Mouse (Mus musculus) heart, embryonic 15.5 days (tissue): ENCODE data around the gene Hira. TPM values are rescaled to one million over a fixed set of nuclear protein-coding genes. Genes with fewer than 3 reads are reported as not detected.
"Not testable (repeated sequence)": the region's sequence is repeated elsewhere in the genome, so short reads cannot be mapped to it uniquely, and the experiment has no call there.

Experiments
- ATAC-seq: fragments of 200-750 bp; cut with Nextera tagmentation; replicated peaks from 2 replicates; pipeline ENCODE4 v1.8.0; 2017; ENCODE audit warnings: low read depth, moderate TSS enrichment; ENCODE audit not compliant: insufficient number of reproducible peaks, insufficient read depth, low FRiP score
- H3K27ac ChIP-seq: fragments of 300-500 bp; sonication (generic); 2 replicates; pipeline ENCODE4 v1.5.1; 2015; ENCODE audit warnings: mild to moderate bottlenecking, inconsistent platforms
- H3K27me3 ChIP-seq: fragments of 300-500 bp; sonication (generic); 2 replicates; pipeline ENCODE4 v1.6.1; 2015; ENCODE audit warnings: inconsistent platforms
- H3K36me3 ChIP-seq: fragments of 300-500 bp; sonication (generic); 2 replicates; pipeline ENCODE4 v1.6.1; 2015; ENCODE audit warnings: mild to moderate bottlenecking, inconsistent platforms
- H3K4me1 ChIP-seq: fragments of 300-500 bp; sonication (generic); replicated peaks from 2 replicates; pipeline ENCODE4 v1.6.1; 2015; ENCODE audit warnings: inconsistent platforms
- H3K4me2 ChIP-seq: fragments of 300-500 bp; sonication (generic); 2 replicates; pipeline ENCODE4 v1.6.1; 2015; ENCODE audit warnings: inconsistent platforms, mild to moderate bottlenecking, moderate library complexity
- H3K4me3 ChIP-seq: fragments of 300-500 bp; sonication (generic); 2 replicates; pipeline ENCODE4 v1.5.1; 2015; ENCODE audit warnings: mild to moderate bottlenecking, inconsistent platforms
- H3K9ac ChIP-seq: fragments of 300-500 bp; sonication (generic); 2 replicates; pipeline ENCODE4 v1.6.1; 2015; ENCODE audit warnings: mild to moderate bottlenecking, inconsistent platforms
- H3K9me3 ChIP-seq: fragments of 300-500 bp; sonication (generic); replicated peaks from 2 replicates; pipeline ENCODE4 v1.6.1; 2016; ENCODE audit warnings: inconsistent platforms
- WGBS: fragments of 180-500 bp; shearing (Covaris S2); methylation state at CpG from one replicate; pipeline ENCODE4 v1.1.7; 2015; ENCODE audit warnings: mixed read lengths; 5-methylcytosine and 5-hydroxymethylcytosine counted together
- polyA plus RNA-seq: library from polyadenylated mRNA; unstranded; fragments of >200 nt; fragmentation: Nextera tagmentation; extraction: Ambion mirVana; gene quantifications from 2 replicates; pipeline ENCODE4 v1.2.1, GENCODE M21; 2015

Hira gene
- polyA plus RNA-seq, 1 experiment from 2014 or later = 9.5 TPM

GRCm38 (mm10) chr16:18860186-18860585 lies 16.7 kb upstream of the Hira start:
- Histone ChIP-seq H3K4me1 (no peaks in the 10 kb centered on the region), H3K27ac (no peak overlapping the region), H3K27me3 (no peaks in the 10 kb centered on the region), H3K9ac (no peak overlapping the region), H3K4me2 (no peak overlapping the region), H3K9me3 (no peaks in the 10 kb centered on the region), H3K4me3 (no peak overlapping the region), H3K36me3 (no peaks in the 10 kb centered on the region)
- ATAC-seq = no peak
- 64% methylated on average over 1 of the region's 1 CpGs for WGBS

- not testable (repeated sequence) for ATAC-seq, H3K9ac ChIP-seq, H3K9me3 ChIP-seq, H3K4me3 ChIP-seq, H3K27me3 ChIP-seq, H3K4me1 ChIP-seq, H3K27ac ChIP-seq, H3K4me2 ChIP-seq
- 70% methylated on average over 1 of the region's 1 CpGs for WGBS
- H3K36me3 ChIP-seq = peaks cover 41% of the 10 kb centered on the region
Measured at GRCm38 (mm10) chr16:18870495-18870894, 6.3 kb upstream of the Hira start.

GRCm38 (mm10) chr16:18876091-18876441 lies 771 bp upstream of the Hira start:
- H3K36me3 ChIP-seq = peaks cover 39% of the 10 kb centered on the region
- peak overlapping the region; percentile 94 for H3K9ac ChIP-seq
- H3K27me3 ChIP-seq = no peaks in the 10 kb centered on the region
- no peaks in the 10 kb centered on the region for H3K9me3 ChIP-seq
- ATAC-seq = peak; percentile 14
- peak overlapping the region; percentile 93 for H3K4me2 ChIP-seq
- peaks cover 18% of the 10 kb centered on the region for H3K4me1 ChIP-seq
- H3K27ac ChIP-seq = peak overlapping the region; percentile 93
- peak overlapping the region; percentile 98 for H3K4me3 ChIP-seq
- 1% methylated on average over 17 of the region's 17 CpGs for WGBS

- ATAC-seq = peak; percentile 3; the same call in 1 of the 2 replicates
- peak overlapping the region; percentile 93 for H3K4me2 ChIP-seq
- under 1% methylated on average over 40 of the region's 43 CpGs for WGBS
- H3K4me3 ChIP-seq = peak overlapping the region; percentile 98
- H3K36me3 ChIP-seq = peaks cover 24% of the 10 kb centered on the region
- no peaks in the 10 kb centered on the region for H3K27me3 ChIP-seq
- no peaks in the 10 kb centered on the region for H3K9me3 ChIP-seq
- peak overlapping the region; percentile 93 for H3K27ac ChIP-seq
- H3K9ac ChIP-seq = peak overlapping the region; percentile 94
- peaks cover 18% of the 10 kb centered on the region for H3K4me1 ChIP-seq
Measured at GRCm38 (mm10) chr16:18877386-18878090, 701 bp downstream of the Hira start.

GRCm38 (mm10) chr16:18878091-18878720 lies 1.4 kb downstream of the Hira start:
- H3K27me3 ChIP-seq = no peaks in the 10 kb centered on the region
- H3K9me3 ChIP-seq = no peaks in the 10 kb centered on the region
- peak overlapping the region; percentile 93 for H3K27ac ChIP-seq
- peak overlapping the region; percentile 93 for H3K4me2 ChIP-seq
- no peak for ATAC-seq
- 23% methylated on average over 20 of the region's 20 CpGs for WGBS
- H3K4me3 ChIP-seq = peak overlapping the region; percentile 98
- H3K9ac ChIP-seq = peak overlapping the region; percentile 94
- peaks cover 18% of the 10 kb centered on the region for H3K4me1 ChIP-seq
- H3K36me3 ChIP-seq = peaks cover 18% of the 10 kb centered on the region

GRCm38 (mm10) chr16:18884044-18884443 lies 7.2 kb downstream of the Hira start:
- peaks cover 8% of the 10 kb centered on the region; the same call in 1 of the 2 replicates for H3K4me1 ChIP-seq
- no peaks in the 10 kb centered on the region for H3K9me3 ChIP-seq
- H3K36me3 ChIP-seq = no peaks in the 10 kb centered on the region
- no peak overlapping the region for H3K4me2 ChIP-seq
- ATAC-seq = no peak
- H3K4me3 ChIP-seq = no peak overlapping the region
- H3K27me3 ChIP-seq = no peaks in the 10 kb centered on the region
- no peak overlapping the region for H3K9ac ChIP-seq
- H3K27ac ChIP-seq = no peak overlapping the region

- H3K4me3 ChIP-seq = no peak overlapping the region
- peaks cover 10% of the 10 kb centered on the region for H3K4me1 ChIP-seq
- no peak overlapping the region for H3K9ac ChIP-seq
- no peaks in the 10 kb centered on the region for H3K27me3 ChIP-seq
- peaks cover 22% of the 10 kb centered on the region for H3K36me3 ChIP-seq
- no peak overlapping the region for H3K4me2 ChIP-seq
- H3K27ac ChIP-seq = no peak overlapping the region
- 77% methylated on average over 4 of the region's 4 CpGs for WGBS
- no peaks in the 10 kb centered on the region for H3K9me3 ChIP-seq
- ATAC-seq = no peak
Measured at GRCm38 (mm10) chr16:18893840-18894372, 17.1 kb downstream of the Hira start.

GRCm38 (mm10) chr16:18895249-18895648 lies 18.4 kb downstream of the Hira start:
- WGBS = 70% methylated on average over 3 of the region's 3 CpGs
- H3K4me2 ChIP-seq = no peak overlapping the region
- H3K4me3 ChIP-seq = no peak overlapping the region
- H3K9me3 ChIP-seq = no peaks in the 10 kb centered on the region
- H3K27me3 ChIP-seq = no peaks in the 10 kb centered on the region
- H3K9ac ChIP-seq = no peak overlapping the region
- peaks cover 10% of the 10 kb centered on the region for H3K4me1 ChIP-seq
- no peak overlapping the region for H3K27ac ChIP-seq
- peaks cover 34% of the 10 kb centered on the region for H3K36me3 ChIP-seq
- no peak for ATAC-seq

GRCm38 (mm10) chr16:18896429-18896828 lies 19.6 kb downstream of the Hira start:
- ATAC-seq = no peak
- Histone ChIP-seq H3K4me3 (no peak overlapping the region), H3K27me3 (no peaks in the 10 kb centered on the region), H3K36me3 (peaks cover 42% of the 10 kb centered on the region), H3K27ac (no peak overlapping the region), H3K9ac (no peak overlapping the region), H3K4me1 (peaks cover 10% of the 10 kb centered on the region), H3K4me2 (no peak overlapping the region), H3K9me3 (no peaks in the 10 kb centered on the region)
- 44% methylated on average over 10 of the region's 10 CpGs for WGBS

- H3K4me2 ChIP-seq = no peak overlapping the region
- H3K4me3 ChIP-seq = no peak overlapping the region
- no peak for ATAC-seq
- no peaks in the 10 kb centered on the region for H3K27me3 ChIP-seq
- H3K4me1 ChIP-seq = no peaks in the 10 kb centered on the region
- H3K9me3 ChIP-seq = no peaks in the 10 kb centered on the region
- no peak overlapping the region for H3K9ac ChIP-seq
- 94% methylated on average over 1 of the region's 1 CpGs for WGBS
- peaks cover 36% of the 10 kb centered on the region for H3K36me3 ChIP-seq
- H3K27ac ChIP-seq = no peak overlapping the region
Measured at GRCm38 (mm10) chr16:18905648-18906047, 28.8 kb downstream of the Hira start.

- peaks cover 58% of the 10 kb centered on the region for H3K36me3 ChIP-seq
Measured at GRCm38 (mm10) chr16:18916064-18916463, 39.2 kb downstream of the Hira start.

More at GRCm38 (mm10) chr16:18916064-18916463, 39.2 kb downstream of the Hira start:
- H3K4me1 ChIP-seq = no peaks in the 10 kb centered on the region
- no peak overlapping the region for H3K9ac ChIP-seq
- H3K27ac ChIP-seq = no peak overlapping the region
- WGBS = 89% methylated on average over 4 of the region's 4 CpGs
- no peaks in the 10 kb centered on the region for H3K27me3 ChIP-seq
- ATAC-seq = no peak
- H3K9me3 ChIP-seq = no peaks in the 10 kb centered on the region
- no peak overlapping the region for H3K4me3 ChIP-seq
- H3K4me2 ChIP-seq = no peak overlapping the region
